Mouse (Mus musculus) liver, embryonic 14.5 days (tissue): ENCODE measurements around the gene Plscr3.

Experiments used
- CTCF ChIP-seq: IDR thresholded peaks from 2 replicates; pipeline ENCODE4 v1.5.1; 2016; ENCODE audit warnings: antibody characterized with exemption, low read depth, control low read depth
- EP300 ChIP-seq: IDR thresholded peaks from 2 replicates; pipeline ENCODE4 v1.6.1; 2016; ENCODE audit warnings: antibody characterized with exemption, low read depth

DNA sequence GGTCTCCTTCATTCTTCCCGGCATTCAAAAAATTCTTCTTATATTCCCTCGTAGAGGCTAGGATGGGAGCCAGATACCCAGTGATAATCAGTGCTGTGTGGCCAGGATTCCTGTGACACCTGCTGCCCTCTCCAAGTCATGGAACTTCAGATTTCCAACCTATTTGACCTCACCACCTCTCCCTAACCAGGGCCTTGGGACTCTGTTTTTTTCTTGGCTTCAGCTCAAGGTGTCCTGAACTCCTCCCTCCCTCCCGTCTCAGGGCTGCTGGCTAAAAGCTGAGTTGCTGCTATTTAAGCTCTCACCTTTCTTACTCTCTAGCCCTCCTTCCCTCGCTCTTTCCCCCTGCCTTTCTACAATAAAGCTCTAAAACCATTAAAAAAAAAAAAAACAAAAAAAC, 53.7 kb downstream of the Plscr3 start:
- TF ChIP-seq CTCF (no peak), EP300 (no peak)
